Mouse (Mus musculus): ENCODE results near the gene Prrt4.
A peak's percentile ranks its signal among the peaks of the same experiment; 100 is the strongest.

Gene Prrt4

GRCm38 (mm10) chr6:29150001-29150400 is 29.4 kb downstream of the Prrt4 start:
- DNase-seq (ENCODE audit: low spot score in 2 of 2): no peak

- DNase-seq (ENCODE audit: low spot score in 2 of 2): no peak
Observed at GRCm38 (mm10) chr6:29147407-29148010, 31.9 kb downstream of the Prrt4 start.

- no peak for DNase-seq (ENCODE audit: low spot score in 2 of 2)
Observed at GRCm38 (mm10) chr6:29146641-29147040, 32.7 kb downstream of the Prrt4 start.

- no peak for DNase-seq (ENCODE audit: low spot score in 2 of 2)
Observed at GRCm38 (mm10) chr6:29145456-29146307, 33.7 kb downstream of the Prrt4 start.

- no peak for DNase-seq (ENCODE audit: low spot score in 2 of 2)
Observed at GRCm38 (mm10) chr6:29144971-29145370, 34.4 kb downstream of the Prrt4 start.

- DNase-seq (ENCODE audit: low spot score in 2 of 2): peak; percentile 17 to 69
Observed at GRCm38 (mm10) chr6:29143608-29144007, 35.8 kb downstream of the Prrt4 start.

- DNase-seq (ENCODE audit: low spot score in 2 of 2): no peak
Observed at GRCm38 (mm10) chr6:29137441-29137840, 41.9 kb downstream of the Prrt4 start.

- DNase-seq (ENCODE audit: low spot score in 2 of 2): no peak
Observed at GRCm38 (mm10) chr6:29133100-29133499, 46.3 kb downstream of the Prrt4 start.

- DNase-seq (ENCODE audit: low spot score in 2 of 2): no peak
Observed at GRCm38 (mm10) chr6:29126878-29127426, 52.4 kb downstream of the Prrt4 start.

- no peak for DNase-seq (ENCODE audit: low spot score in 2 of 2)
Observed at GRCm38 (mm10) chr6:29119990-29120389, 59.4 kb downstream of the Prrt4 start.

All from spleen, postnatal 10 days (tissue).